Mouse (Mus musculus) spleen, postnatal 10 days (tissue): ENCODE measurements around the gene Rnf227.

ENCODE experiments used
- DNase-seq, 2 experiments: peaks; one replicate each; pipeline ENCODE4 v3.0.0; 2021 to 2022; ENCODE audit warnings: low spot score in 2 of 2

Gene Rnf227

DNA sequence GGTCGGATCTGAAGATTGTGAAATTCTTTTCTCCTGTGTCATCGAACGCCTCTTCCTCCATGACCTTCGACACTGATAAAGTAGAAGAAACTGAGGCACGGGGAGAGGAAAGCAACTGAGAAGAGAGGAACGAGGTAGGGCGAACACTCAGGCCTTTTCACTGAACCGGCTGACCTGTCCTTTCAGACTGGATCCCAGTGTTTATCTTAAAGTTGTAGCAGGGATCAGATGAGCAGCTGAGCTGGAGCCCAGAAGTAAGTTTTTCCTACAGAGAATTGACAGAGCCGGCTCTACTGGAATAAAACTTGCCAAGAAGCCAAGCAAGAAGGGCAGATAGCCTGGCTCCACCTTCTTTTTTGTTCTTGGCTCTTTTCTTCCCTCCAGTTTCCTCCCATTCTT lies 30.6 kb downstream of the Rnf227 start:
- no peak for DNase-seq

DNA sequence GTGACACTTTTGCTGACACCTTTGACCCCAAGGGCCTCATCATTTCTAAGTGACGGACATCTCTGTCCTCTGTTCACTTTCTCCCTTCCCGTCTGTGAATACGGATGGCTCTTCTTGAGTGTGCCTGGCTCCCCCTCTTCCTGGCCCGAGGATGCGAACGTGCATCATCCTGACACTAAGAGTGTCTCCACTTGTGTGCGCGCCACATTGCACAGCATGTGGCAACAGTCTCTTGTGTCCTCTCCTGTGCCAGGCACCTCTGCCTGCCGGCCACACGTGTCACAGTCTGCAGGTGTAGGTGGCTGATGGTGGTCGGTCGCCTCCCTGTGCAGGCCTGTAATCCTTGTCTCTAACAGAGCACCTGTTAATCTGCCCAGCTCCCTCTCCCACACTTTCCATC lies 31.3 kb downstream of the Rnf227 start:
- peak in 1 of 2 experiments; percentile 17 for DNase-seq

DNA sequence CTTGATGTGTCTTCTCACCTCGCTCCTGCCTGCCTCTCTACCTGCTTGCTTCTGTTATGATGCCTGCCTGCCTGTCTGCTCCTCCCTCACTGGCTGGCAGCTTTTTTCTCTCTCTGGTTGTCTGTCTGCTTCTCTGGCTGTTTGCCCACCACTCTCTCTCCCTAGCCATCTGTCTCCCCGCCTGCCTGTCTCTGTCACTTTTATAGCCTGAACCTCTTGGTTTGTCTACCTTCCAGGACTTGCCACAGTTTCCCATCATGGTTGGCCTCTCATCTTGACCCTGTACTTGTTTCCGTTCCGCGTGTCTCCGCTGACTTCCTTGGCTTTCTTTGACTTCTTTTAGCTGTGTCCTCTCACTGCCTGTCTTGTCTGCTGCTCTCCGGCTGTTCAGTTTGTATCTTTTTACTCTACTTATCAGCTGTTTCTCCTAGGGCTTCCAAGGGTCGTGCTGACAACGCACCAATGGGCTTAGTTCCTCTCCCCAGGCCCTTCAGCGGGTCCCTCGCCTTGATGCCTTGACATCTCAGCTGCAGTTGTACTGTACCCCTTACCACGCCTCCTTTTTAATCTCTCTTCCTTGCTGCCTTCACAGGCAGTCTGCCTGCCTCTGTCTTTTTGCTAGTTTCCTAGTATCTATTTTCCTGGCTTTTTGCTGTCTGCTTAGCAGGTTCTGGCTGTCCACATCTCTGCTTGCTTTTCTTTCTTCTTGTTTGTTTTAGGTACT lies 32.0 kb downstream of the Rnf227 start:
- DNase-seq, result peak; percentile 44 to 58

DNA sequence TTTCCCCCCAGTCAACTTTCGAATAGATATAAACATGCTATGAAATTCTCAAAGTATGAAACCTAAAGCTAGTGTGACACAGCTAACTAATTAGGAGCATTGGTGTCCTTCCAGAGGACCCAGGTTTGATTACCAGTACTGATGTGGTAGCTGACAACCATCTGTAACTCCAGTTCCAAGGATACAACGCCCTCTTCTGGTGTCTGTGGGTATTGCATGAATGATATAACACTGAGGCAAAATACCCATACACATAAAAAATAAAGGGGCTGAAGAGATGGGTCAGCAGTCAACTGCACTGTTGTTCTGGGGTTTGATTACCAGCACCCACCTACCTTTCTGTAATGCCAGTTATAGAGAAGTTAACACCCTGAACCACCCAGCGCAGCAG lies 32.5 kb downstream of the Rnf227 start:
- peak in 1 of 2 experiments; percentile 68 for DNase-seq

DNA sequence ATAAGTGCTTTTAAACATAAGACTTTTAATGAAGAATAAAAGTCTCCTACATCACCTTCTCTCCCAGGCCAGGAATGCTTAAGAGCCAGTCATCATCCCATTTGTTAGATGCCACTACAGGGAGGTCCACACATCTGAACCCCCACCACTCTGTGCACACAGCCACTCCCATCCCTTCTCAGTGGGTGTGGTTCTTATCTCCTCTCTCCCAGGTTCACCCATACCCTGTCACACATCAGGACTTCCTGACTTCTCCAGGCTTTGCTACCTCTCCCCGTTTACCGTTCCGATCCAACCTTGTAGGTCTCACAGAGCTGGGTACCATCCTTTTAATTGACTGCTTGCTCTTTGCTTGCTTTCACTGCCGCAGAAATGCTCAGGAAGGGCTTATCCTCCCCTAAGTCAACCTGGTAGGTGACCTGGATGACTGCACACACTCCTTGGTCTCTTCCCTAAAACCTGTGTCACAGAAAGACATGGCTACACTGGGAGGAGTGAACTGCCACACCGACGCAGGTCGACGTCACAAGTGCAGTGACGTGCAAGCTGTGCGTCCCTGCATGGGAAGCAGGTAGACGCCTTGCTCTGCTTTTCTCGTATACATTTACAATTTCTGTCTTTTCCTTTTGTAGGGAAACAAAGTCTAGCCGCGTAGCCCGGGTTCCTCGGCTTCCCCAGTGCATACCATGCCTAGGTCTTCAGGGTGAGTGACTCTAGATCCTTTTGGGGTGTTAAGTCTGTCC lies 33.1 kb downstream of the Rnf227 start:
- peak; percentile 49 to 56 for DNase-seq

DNA sequence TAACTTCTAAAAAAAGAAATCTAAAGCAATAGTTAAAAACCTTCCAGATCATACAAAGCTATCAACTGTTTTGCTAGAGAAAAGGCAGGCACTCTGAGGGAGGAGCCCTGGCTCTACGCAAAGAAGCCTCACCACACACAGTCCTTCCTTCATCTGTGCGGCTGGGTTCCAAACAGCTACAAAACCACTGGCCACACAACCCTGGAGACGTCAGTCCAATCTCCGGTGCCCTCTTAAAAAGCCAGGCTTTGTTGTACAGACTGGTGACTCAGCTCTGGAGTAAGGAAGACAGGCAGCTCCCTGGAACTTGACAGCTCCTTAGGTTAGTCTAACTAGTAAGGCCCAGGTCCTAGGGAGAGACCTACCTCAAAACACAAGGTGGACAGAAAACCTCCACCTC lies 35.4 kb downstream of the Rnf227 start:
- no peak for DNase-seq

DNA sequence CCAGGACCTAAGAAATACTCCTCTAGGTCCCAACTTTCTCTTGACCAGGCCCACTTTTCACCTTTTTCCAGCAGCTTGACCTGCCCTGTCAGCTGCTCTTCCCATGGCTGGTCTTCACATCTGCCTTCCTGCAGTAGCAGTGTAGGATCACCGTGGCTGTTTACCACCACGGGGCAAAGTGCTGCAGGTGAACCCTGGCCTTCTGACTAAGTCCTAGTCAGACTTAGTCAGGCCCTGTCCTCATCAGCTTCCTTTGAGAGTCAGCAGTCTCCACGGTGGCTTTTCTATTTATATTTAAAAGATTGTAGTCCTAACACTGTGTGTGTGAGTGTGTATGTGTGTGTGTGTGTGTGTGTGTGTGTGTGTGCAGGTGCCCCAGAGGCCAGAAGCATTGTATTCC lies 37.5 kb downstream of the Rnf227 start:
- no peak for DNase-seq

DNA sequence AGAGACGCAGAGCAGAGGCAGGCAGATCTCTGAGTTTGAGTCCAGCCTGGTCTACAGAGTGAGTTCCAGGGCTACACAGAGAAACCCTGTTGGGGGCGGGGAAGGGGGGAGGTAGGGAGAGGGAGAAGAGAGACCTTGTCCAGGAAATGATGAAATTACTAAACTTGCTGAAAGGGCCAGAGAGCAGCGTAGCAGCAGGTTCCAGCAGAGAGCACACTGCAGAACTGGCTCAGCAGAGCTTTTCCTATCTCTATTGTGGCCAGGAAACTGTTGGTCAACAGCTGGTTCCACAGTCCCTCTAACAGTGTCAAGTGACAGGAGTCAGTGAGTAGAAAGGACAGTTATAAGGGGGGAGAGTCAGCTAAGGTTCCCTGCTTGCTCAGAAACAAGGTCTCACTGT lies 39.3 kb downstream of the Rnf227 start:
- no peak for DNase-seq

DNA sequence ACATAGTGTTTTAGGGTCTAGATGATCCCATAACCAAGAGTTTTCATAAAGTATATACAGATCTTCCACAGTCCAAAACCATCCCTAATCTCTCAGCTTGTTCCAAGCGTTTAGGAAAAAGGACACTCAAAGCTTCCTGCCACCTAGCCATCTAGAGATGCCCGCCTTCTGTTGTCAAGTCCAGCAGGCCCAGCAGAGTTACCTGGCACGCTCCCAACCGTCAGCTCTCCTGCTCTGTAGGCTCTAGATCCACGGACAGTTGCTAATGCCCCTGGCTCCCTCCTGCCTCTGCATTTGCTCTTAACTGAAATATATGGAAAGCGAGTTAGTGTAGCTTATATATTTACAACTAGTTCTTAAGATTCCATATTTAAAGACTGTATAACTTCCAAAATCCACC lies 41.1 kb downstream of the Rnf227 start:
- no peak for DNase-seq

DNA sequence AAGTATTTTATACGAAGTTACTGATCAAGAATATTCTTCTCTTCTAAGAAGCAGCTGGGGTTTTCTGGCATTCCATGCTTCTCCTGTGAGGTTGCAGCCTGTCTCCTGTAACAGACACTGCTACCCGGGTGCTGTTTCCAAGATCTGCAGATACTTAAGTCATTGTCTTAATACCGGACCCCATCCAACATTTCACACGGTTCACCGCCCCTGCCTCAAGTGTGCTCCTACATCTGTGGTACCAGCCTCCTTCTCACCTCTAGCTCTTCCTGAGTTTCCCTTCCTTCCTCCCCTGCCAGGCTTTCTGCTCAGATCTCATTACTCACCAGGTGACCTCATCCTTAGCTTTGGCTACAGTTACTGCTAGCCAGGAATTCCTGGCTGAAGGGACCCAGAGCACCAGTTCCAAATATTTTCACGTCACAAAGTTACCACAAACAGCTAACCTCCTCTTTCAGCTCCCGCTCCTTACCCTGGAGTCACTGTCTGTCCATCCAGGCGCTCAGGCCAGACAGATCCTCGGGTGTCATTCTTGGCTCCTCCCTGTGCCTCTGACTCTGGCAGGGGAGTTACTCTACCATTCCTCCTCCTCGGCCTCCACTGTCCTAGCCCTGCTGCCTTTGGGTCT lies 42.3 kb downstream of the Rnf227 start:
- no peak for DNase-seq

DNA sequence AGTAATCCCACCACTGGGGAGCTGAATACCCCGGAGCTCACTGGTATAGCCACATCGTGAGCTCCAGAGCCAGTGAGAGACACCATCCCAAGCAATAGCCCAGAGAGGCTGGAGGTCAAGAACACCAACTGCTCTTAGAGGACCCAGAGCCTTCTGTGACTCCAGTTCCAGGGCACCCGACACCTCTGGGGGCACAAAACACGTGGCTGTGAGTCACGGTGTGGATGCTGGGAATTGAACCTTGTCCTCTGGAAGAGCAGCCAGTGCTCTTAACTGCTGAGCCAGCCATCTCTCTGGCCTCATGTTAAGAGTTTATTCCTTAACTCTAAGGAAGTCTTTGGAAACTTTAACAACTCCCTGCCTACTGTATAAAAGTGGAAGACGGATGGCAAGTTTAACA lies 44.7 kb downstream of the Rnf227 start:
- no peak for DNase-seq

DNA sequence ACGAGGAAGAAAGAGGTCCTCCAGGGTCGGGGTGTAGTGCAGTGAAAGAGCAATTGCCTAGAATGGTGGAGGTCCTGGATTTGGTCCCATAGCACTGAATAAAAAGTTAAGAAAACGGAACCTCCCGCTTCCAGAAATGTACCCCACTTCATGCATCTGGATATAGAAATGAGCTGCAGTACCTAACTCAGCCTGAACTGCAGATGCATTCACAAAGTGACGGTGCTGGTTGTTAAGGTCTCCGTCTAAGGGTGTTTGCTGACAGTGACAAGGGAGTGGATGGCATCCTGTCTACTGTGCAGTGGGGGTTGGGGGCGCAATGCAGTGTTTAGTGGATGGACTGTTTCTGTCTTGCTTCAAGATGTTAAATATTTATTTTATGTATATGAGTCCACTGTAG lies 46.5 kb downstream of the Rnf227 start:
- no peak for DNase-seq

DNA sequence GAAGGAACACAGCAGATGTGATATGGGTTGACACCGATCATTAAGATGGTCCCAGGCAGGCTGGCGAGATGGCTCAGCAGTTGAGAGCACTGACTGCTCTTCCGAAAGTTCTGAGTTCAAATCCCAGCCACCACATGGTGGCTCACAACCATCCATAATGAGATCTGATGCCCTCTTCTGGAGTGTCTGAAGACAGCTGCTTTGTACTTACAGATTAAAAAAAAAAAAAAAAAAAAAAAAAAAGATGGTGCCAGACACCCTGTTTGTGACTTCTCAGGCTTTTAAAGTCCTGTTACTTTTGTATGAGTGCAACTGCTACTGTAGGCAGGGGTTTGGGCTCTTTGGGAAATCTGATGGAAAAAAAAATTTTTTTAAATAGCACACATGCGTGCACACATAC lies 48.4 kb downstream of the Rnf227 start:
- DNase-seq, result no peak

DNA sequence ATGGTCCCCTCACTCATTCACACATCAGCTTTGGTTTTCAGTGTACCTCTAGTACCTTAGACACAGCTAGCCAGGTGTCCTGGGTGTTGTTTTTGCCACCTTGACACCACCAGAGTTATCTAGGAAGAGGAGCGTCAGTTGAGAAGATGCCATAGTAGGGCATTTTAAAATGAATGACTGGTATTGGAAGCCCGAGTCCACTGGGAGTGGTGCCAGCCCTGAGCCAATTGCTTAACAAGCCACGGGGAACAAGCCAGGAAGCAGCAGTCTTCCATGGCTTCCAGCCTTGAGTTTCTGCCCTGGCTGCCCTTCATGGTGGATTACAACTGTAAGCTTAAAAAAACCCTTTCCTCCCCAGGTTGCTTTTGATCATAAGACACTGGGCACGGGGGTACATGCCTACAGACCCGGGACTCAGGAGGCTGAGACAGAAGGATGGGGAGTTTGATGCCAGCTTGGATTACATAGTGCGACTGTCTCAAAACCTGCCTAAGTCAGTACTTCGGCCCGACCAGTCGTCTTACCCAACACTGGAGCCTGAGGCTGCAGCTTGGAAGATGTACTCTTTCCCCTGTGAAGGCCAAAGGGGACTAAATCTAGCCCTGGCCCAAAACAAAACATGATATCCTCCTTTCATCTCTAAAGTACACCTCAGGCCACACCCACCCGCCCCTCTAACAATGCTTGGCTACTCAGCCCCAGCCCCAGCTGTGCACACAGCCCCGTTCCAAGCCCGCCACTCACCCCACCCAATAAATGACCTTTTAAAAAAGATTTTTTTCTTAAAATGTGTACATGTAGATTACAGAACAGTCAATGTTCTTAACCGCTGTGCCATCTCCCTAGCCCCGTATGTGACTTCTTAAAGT lies 49.5 kb downstream of the Rnf227 start:
- DNase-seq, result peak; percentile 11 to 15

DNA sequence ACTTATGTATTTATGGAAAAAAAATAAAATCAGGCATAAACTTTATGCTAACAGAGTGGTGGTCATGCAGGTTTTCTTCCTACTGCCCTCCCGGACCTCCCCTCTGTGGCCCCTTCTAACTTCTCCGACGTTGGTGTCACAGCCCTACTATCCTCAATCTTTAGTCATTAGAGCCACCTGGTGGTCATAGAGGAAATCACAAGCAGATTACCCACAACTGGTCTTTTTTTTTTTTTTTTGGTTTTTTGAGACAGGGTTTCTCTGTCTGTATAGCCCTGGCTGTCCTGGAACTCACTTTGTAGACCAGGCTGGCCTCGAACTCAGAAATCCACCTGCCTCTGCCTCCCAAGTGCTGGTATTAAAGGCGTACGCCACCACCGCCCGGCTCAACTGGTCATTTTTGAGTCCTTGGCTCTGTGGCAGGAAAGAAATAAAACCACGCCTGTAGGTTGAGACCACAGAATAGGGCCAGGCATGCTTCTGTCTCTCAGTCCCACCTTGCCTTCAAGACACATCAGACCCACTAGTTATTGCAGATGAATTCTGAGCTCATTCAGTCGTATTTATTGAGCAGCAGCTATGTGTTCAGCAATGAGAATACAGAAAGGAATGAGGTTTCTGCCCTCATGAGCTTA lies 50.3 kb downstream of the Rnf227 start:
- peak; percentile 69 to 80 for DNase-seq
